Mouse (Mus musculus): Measurements from ENCODE around the gene Fam169b. TPM values are rescaled to one million over a fixed set of nuclear protein-coding genes. Genes with fewer than 3 reads are reported as not detected.

Fam169b gene
- polyA plus RNA-seq, 1 experiment from 2014 or later, result 0.14 TPM

- Histone ChIP-seq H3K27ac (replicated peaks) (no peak overlapping the region), H3K9ac (replicated peaks) (no peak overlapping the region), H3K4me3 (replicated peaks) (no peak overlapping the region), H3K9me3 (replicated peaks) (no peaks in the 10 kb centered on the region), H3K27me3 (replicated peaks) (no peaks in the 10 kb centered on the region), H3K4me1 (no peaks in the 10 kb centered on the region), H3K4me2 (no peak overlapping the region), H3K36me3 (no peaks in the 10 kb centered on the region)
- ATAC-seq (ENCODE audit: low FRiP score), result no peak
- 93% methylated on average over 8 of the region's 8 CpGs for WGBS
These were observed 15.4 kb downstream of the Fam169b start for GRCm38 (mm10) chr7:68289081-68289480.

DNA sequence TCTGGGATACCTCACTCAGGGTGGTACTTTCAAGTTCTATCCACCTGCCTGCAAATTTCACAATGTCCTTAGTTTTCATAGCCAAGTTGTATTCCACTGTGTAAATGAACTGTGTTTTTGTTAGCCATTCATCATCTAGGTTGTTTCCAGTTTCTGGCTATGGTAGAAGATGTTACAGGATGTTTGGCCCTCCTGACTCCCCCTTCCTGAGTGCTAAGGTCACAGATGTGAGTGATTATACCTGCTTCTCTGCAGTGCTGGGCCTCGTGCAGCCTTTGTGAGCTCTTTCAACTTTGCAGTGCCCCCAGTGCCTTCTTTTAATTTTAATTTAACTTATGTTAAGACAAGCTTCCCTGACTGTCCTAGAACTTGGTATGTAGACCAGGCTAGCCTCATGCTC is 18.0 kb downstream of the Fam169b start:
- no peaks in the 10 kb centered on the region for H3K36me3 ChIP-seq
- no peak overlapping the region for H3K4me2 ChIP-seq
- no peaks in the 10 kb centered on the region for H3K27me3 ChIP-seq (replicated peaks)
- no peak overlapping the region for H3K9ac ChIP-seq (replicated peaks)
- H3K9me3 ChIP-seq (replicated peaks), result no peaks in the 10 kb centered on the region
- H3K27ac ChIP-seq (replicated peaks), result no peak overlapping the region
- H3K4me3 ChIP-seq (replicated peaks), result no peak overlapping the region
- WGBS, result 59% methylated on average over 1 of the region's 1 CpGs
- no peaks in the 10 kb centered on the region for H3K4me1 ChIP-seq
- ATAC-seq (ENCODE audit: low FRiP score), result no peak

GRCm38 (mm10) chr7:68293997-68294789 is 20.6 kb downstream of the Fam169b start:
- H3K4me1 ChIP-seq, result no peaks in the 10 kb centered on the region
- H3K27ac ChIP-seq (replicated peaks), result no peak overlapping the region
- no peak overlapping the region for H3K9ac ChIP-seq (replicated peaks)
- no peaks in the 10 kb centered on the region for H3K27me3 ChIP-seq (replicated peaks)
- no peak overlapping the region for H3K4me2 ChIP-seq
- 73% methylated on average over 16 of the region's 16 CpGs for WGBS
- no peak overlapping the region for H3K4me3 ChIP-seq (replicated peaks)
- H3K9me3 ChIP-seq (replicated peaks), result no peaks in the 10 kb centered on the region
- ATAC-seq (ENCODE audit: low FRiP score), result no peak
- H3K36me3 ChIP-seq, result no peaks in the 10 kb centered on the region

- Histone ChIP-seq H3K4me3 (replicated peaks) (no peak overlapping the region), H3K4me2 (no peak overlapping the region), H3K27me3 (replicated peaks) (no peaks in the 10 kb centered on the region), H3K36me3 (no peaks in the 10 kb centered on the region), H3K9ac (replicated peaks) (no peak overlapping the region), H3K9me3 (replicated peaks) (no peaks in the 10 kb centered on the region), H3K4me1 (no peaks in the 10 kb centered on the region), H3K27ac (replicated peaks) (no peak overlapping the region)
- 92% methylated on average over 5 of the region's 5 CpGs for WGBS
- no peak for ATAC-seq (ENCODE audit: low FRiP score)
These were observed 22.8 kb downstream of the Fam169b start for GRCm38 (mm10) chr7:68296487-68296886.

DNA sequence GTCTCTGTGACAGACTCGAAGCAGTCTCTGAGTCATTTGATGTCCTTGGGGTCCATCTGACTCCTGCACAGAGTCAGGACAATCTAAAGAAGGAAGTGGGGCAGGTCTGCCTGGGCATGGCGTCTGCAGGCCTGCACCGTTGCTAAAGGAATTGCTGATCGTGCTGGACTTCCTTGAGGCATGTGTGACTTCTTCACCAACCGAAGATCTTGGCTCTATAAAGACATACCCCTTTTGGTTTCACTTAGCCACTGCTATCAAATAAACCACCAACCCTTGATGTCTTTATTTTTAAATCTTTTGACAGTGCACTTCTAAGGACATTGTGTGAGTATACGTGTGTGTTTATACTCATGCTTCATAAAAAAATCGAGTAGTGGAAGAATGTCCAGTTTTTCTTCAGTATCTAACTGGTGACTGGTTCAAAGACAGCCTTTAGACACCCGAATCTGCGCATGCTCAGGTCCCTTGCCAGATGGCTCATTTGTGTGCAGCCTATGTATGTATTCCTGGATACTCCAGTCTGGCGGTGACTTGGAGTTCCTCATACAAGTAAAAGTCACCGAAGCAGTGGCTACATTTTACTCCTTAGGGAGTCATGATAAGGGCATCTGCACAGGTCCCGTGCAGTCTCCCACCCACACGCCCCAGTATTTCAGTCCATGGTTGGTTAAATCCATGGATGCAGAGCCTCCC is 24.9 kb downstream of the Fam169b start:
- Histone ChIP-seq H3K9ac (replicated peaks) (no peak overlapping the region), H3K27me3 (replicated peaks) (no peaks in the 10 kb centered on the region), H3K36me3 (no peaks in the 10 kb centered on the region), H3K27ac (replicated peaks) (no peak overlapping the region), H3K4me3 (replicated peaks) (no peak overlapping the region), H3K9me3 (replicated peaks) (no peaks in the 10 kb centered on the region), H3K4me1 (no peaks in the 10 kb centered on the region), H3K4me2 (no peak overlapping the region)
- ATAC-seq (ENCODE audit: low FRiP score), result no peak
- 87% methylated on average over 13 of the region's 13 CpGs for WGBS

- WGBS, result 85% methylated on average over 7 of the region's 7 CpGs
- Histone ChIP-seq H3K27ac (replicated peaks) (no peak overlapping the region), H3K4me1 (no peaks in the 10 kb centered on the region), H3K36me3 (no peaks in the 10 kb centered on the region), H3K9me3 (replicated peaks) (no peaks in the 10 kb centered on the region), H3K4me2 (no peak overlapping the region), H3K4me3 (replicated peaks) (no peak overlapping the region), H3K9ac (replicated peaks) (no peak overlapping the region), H3K27me3 (replicated peaks) (no peaks in the 10 kb centered on the region)
- ATAC-seq (ENCODE audit: low FRiP score), result no peak
These were observed 27.5 kb downstream of the Fam169b start for GRCm38 (mm10) chr7:68301160-68301559.

GRCm38 (mm10) chr7:68302586-68303433 is 29.2 kb downstream of the Fam169b start:
- Histone ChIP-seq H3K4me2 (peak overlapping the region; percentile 40), H3K4me1 (no peaks in the 10 kb centered on the region), H3K27ac (replicated peaks) (no peak overlapping the region), H3K27me3 (replicated peaks) (no peaks in the 10 kb centered on the region), H3K9me3 (replicated peaks) (no peaks in the 10 kb centered on the region), H3K36me3 (no peaks in the 10 kb centered on the region), H3K9ac (replicated peaks) (no peak overlapping the region), H3K4me3 (replicated peaks) (peak overlapping the region; percentile 2; the same call in 1 of the 2 replicates)
- WGBS, result 32% methylated on average over 18 of the region's 18 CpGs
- ATAC-seq (ENCODE audit: low FRiP score), result peak; percentile 73

- Histone ChIP-seq H3K27me3 (replicated peaks) (no peaks in the 10 kb centered on the region), H3K4me1 (no peaks in the 10 kb centered on the region), H3K27ac (replicated peaks) (no peak overlapping the region), H3K4me3 (replicated peaks) (no peak overlapping the region), H3K9me3 (replicated peaks) (no peaks in the 10 kb centered on the region), H3K36me3 (no peaks in the 10 kb centered on the region), H3K9ac (replicated peaks) (no peak overlapping the region), H3K4me2 (no peak overlapping the region)
- ATAC-seq (ENCODE audit: low FRiP score), result no peak
- WGBS, result 59% methylated on average over 6 of the region's 6 CpGs
These were observed 30.0 kb downstream of the Fam169b start for GRCm38 (mm10) chr7:68303685-68304084.

- no peaks in the 10 kb centered on the region for H3K9me3 ChIP-seq (replicated peaks)
- no peak overlapping the region for H3K27ac ChIP-seq (replicated peaks)
- ATAC-seq (ENCODE audit: low FRiP score), result no peak
- H3K4me1 ChIP-seq, result no peaks in the 10 kb centered on the region
- no peaks in the 10 kb centered on the region for H3K27me3 ChIP-seq (replicated peaks)
- no peak overlapping the region for H3K9ac ChIP-seq (replicated peaks)
- no peak overlapping the region for H3K4me3 ChIP-seq (replicated peaks)
- H3K36me3 ChIP-seq, result no peaks in the 10 kb centered on the region
- H3K4me2 ChIP-seq, result no peak overlapping the region
- WGBS, result 49% methylated on average over 11 of the region's 11 CpGs
These were observed 32.3 kb downstream of the Fam169b start for GRCm38 (mm10) chr7:68305781-68306575.

DNA sequence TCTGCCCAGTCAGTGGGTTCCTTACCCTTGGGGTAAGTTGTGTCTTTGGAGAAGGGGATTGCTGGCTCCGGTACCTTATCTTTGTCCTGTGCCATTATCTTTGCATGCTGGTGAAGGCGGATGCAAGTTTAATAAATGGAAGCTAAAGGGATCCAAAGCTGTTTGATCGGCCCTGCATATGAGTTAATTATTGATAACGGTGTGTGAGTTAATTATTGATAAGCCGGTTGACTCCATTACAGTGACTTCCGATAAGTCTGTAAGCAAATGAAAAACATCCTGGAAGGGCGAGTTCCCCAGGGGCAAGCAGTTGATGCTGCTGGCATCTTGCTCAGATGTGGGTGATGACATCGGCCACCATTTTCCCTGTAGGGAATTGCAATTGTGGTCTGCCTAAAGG is 33.1 kb downstream of the Fam169b start:
- no peak overlapping the region for H3K27ac ChIP-seq (replicated peaks)
- no peak overlapping the region for H3K4me2 ChIP-seq
- H3K36me3 ChIP-seq, result no peaks in the 10 kb centered on the region
- H3K27me3 ChIP-seq (replicated peaks), result no peaks in the 10 kb centered on the region
- WGBS, result 81% methylated on average over 8 of the region's 8 CpGs
- no peak overlapping the region for H3K4me3 ChIP-seq (replicated peaks)
- no peaks in the 10 kb centered on the region for H3K9me3 ChIP-seq (replicated peaks)
- no peak for ATAC-seq (ENCODE audit: low FRiP score)
- no peaks in the 10 kb centered on the region for H3K4me1 ChIP-seq
- no peak overlapping the region for H3K9ac ChIP-seq (replicated peaks)

DNA sequence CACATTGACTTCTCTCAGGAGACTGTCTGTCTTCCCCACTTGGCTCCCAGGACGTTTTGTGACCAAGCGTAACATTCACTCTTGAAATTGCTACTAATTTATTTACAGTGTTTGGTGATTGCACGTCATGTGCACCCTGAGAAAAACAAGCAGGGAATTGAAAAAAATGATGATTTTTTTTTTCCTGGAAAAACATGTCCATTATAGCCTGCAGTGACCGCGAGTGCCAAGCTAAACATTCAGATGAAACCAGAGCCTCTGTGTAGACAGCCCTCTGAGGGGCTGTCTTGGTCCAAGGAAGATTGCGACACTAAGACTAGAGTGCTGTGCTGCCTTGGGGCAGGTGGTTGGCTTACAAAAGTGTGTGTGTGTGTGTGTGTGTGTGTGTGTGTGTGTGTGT is 37.8 kb downstream of the Fam169b start:
- no peak for ATAC-seq (ENCODE audit: low FRiP score)
- 69% methylated on average over 6 of the region's 6 CpGs for WGBS

More for the DNA sequence above, 37.8 kb downstream of the Fam169b start:
- no peak overlapping the region for H3K27ac ChIP-seq (replicated peaks)
- no peaks in the 10 kb centered on the region for H3K36me3 ChIP-seq
- H3K9me3 ChIP-seq (replicated peaks), result no peaks in the 10 kb centered on the region
- no peak overlapping the region for H3K9ac ChIP-seq (replicated peaks)
- no peak overlapping the region for H3K4me3 ChIP-seq (replicated peaks)
- no peak overlapping the region for H3K4me2 ChIP-seq
- no peaks in the 10 kb centered on the region for H3K4me1 ChIP-seq
- no peaks in the 10 kb centered on the region for H3K27me3 ChIP-seq (replicated peaks)

All from neural tube, embryonic 15.5 days (tissue).